Mouse (Mus musculus) neural tube, embryonic 14.5 days (tissue): ENCODE measurements at regions not wholly inside any gene's neighbourhood (a gene's known extent, or its start where the extent isn't known, plus 50 kb on each side); places are given as distances from the start of the nearest gene placed in this dataset.
A peak's percentile ranks its signal among the peaks of the same experiment; 100 is the strongest.

Experiments used
- ATAC-seq: fragments of 200-750 bp; cut with Nextera tagmentation; 2 replicates; pipeline ENCODE4 v1.8.0; 2017; ENCODE audit warnings: low read depth, mild to moderate bottlenecking, moderate TSS enrichment, moderate library complexity
- H3K27ac ChIP-seq: fragments of 300-500 bp; sonication (generic); 2 replicates; pipeline ENCODE4 v1.5.1; 2014; ENCODE audit warnings: low read depth, mild to moderate bottlenecking, control low read depth, low read length, moderate library complexity, mixed read lengths
- H3K27me3 ChIP-seq: fragments of 300-500 bp; sonication (generic); 2 replicates; pipeline ENCODE4 v1.6.1; 2014; ENCODE audit warnings: low read length; ENCODE audit not compliant: control insufficient read depth, insufficient read depth
- H3K36me3 ChIP-seq: fragments of 300-500 bp; sonication (generic); 2 replicates; pipeline ENCODE4 v1.6.1; 2014; ENCODE audit warnings: low read length, mixed read lengths; ENCODE audit not compliant: control insufficient read depth, insufficient read depth
- H3K4me1 ChIP-seq: fragments of 300-500 bp; sonication (generic); 2 replicates; pipeline ENCODE4 v1.6.1; 2014; ENCODE audit warnings: low read length; ENCODE audit not compliant: control insufficient read depth, insufficient read depth
- H3K4me2 ChIP-seq: fragments of 300-500 bp; sonication (generic); 2 replicates; pipeline ENCODE4 v1.6.1; 2014; ENCODE audit warnings: mild to moderate bottlenecking, low read depth, low read length, control low read depth
- H3K4me3 ChIP-seq: fragments of 300-500 bp; sonication (generic); 2 replicates; pipeline ENCODE4 v1.5.1; 2014; ENCODE audit warnings: low read depth, low read length, control low read depth, mixed read lengths
- H3K9ac ChIP-seq: fragments of 300-500 bp; sonication (generic); replicated peaks from 2 replicates; pipeline ENCODE4 v1.6.1; 2014; ENCODE audit warnings: low read depth, mild to moderate bottlenecking, control low read depth, low read length, mixed read lengths
- H3K9me3 ChIP-seq: fragments of 300-500 bp; sonication (generic); 2 replicates; pipeline ENCODE4 v1.6.1; 2016; ENCODE audit warnings: low read length; ENCODE audit not compliant: control insufficient read depth
- WGBS: fragments of 180-500 bp; shearing (Covaris S2); extraction: QIAGEN DNeasy Blood & Tissue Kit; methylation state at CpG from one replicate; pipeline ENCODE4 v1.1.7; 2014; 5-methylcytosine and 5-hydroxymethylcytosine counted together

DNA sequence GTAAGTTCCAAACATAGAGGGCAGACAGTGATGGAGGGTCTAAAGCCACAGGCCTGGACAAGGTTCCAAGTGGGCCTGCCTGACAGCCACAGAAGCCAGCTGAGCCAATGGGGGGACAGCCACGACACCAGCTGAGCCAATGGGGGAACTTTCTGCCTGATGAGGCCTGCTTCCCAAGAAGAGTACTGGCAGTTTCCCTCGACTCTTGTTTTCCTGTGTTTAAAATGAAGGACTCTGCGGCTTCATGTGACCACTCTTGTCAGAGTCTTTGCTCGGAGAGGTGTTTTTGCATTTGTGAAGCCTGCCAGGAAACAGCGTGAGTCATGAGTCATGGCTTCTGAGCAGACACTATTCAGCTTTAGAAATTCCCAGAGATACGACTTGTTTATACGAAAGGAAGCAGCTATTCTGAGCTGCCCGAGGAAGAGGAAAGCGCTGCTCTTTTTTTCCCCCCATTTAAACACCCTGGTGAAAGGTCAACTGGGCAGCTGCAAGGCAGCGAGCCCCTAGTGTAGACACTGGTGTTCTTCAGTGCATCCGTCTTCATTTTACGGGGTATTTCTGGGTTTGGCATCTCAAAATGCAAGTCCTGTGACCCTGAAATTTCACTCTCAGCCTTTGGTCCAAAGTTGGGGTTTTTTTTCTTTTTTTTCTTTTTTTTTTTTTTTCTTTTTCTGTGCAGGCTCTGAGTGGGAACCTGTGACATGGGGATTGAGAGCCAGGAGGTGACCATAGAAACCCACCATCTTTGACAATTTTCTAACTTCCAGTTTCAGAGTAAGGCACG is 183.5 kb upstream of the Klf7 start:
- peak; percentile 73; the same call in 1 of the 2 replicates for ATAC-seq
- Histone ChIP-seq H3K9ac (no peak overlapping the region), H3K27me3 (no peaks in the 10 kb centered on the region), H3K4me3 (no peak overlapping the region), H3K27ac (peak overlapping the region; percentile 24), H3K36me3 (no peaks in the 10 kb centered on the region), H3K4me1 (peaks cover 11% of the 10 kb centered on the region), H3K9me3 (no peaks in the 10 kb centered on the region), H3K4me2 (peak overlapping the region; percentile 18; the same call in 1 of the 2 replicates)
- 22% methylated on average over 13 of the region's 13 CpGs for WGBS

- Histone ChIP-seq H3K27me3 (no peaks in the 10 kb centered on the region), H3K4me1 (peaks cover 7% of the 10 kb centered on the region), H3K36me3 (no peaks in the 10 kb centered on the region), H3K9me3 (no peaks in the 10 kb centered on the region), H3K4me3 (no peak overlapping the region), H3K9ac (no peak overlapping the region), H3K27ac (no peak overlapping the region), H3K4me2 (peak overlapping the region; percentile 11; the same call in 1 of the 2 replicates)
- WGBS = 12% methylated on average over 10 of the region's 10 CpGs
- no peak for ATAC-seq
These were observed 180.8 kb upstream of the Klf7 start for GRCm38 (mm10) chr1:64302833-64303358.

DNA sequence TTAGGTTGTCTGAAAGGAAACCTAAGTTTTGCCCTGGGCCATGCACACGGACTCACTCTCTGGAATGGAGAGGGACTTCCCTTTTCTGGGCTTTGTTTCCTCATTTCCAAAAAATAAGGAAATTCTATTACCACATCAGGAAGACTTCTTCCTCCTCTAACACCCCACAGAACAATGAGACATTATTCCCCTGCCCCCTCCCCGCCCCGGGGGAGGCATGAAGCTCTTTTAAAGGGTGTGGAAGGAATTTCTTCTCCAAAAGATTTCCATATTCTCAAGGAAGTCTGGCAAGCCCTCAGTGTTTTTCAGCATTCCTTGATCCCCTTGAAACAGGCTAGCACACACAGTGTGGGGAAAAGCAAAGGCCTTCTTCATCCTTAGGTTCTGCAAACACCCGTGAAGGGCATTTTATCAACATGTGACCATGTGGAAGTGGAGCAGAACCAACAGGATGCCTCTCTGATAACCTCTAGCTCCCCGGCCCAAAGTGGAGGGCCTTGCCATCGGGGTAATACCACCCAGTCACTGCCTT is 179.5 kb upstream of the Klf7 start:
- Histone ChIP-seq H3K9ac (no peak overlapping the region), H3K27ac (no peak overlapping the region), H3K36me3 (no peaks in the 10 kb centered on the region), H3K9me3 (no peaks in the 10 kb centered on the region), H3K4me3 (no peak overlapping the region), H3K4me2 (no peak overlapping the region), H3K4me1 (peaks cover 5% of the 10 kb centered on the region; the same call in 1 of the 2 replicates), H3K27me3 (no peaks in the 10 kb centered on the region)
- WGBS = 79% methylated on average over 6 of the region's 6 CpGs
- no peak for ATAC-seq

DNA sequence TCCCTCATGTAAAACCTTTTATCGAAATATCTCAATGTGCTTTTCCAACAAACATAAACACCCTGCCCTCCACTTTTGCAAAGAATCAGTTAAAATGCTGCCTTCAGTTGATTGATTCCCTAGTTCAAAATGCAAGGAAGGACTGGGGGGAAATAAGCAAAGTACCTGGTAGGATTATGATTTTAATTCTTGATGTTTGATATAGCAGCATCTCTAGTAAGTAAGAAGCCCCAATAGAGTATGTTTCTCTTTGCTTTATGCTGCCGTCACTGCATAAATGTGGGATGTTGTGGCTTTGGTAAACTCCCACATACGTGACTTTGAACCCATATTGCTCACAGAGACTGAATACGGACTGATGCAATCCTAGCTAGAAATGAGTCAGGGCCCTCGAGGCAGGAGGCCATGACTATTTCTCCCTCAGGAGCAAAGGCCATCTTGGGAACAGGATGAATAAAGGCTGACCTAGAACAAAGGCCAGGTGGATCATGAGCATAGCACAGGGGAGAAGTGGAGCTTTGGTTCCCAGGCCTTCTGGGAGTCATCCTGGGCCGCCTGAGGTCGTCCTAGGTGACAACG is 179.0 kb upstream of the Klf7 start:
- Histone ChIP-seq H3K4me3 (no peak overlapping the region), H3K9ac (no peak overlapping the region), H3K27me3 (no peaks in the 10 kb centered on the region), H3K4me2 (no peak overlapping the region), H3K36me3 (no peaks in the 10 kb centered on the region), H3K4me1 (peaks cover 5% of the 10 kb centered on the region; the same call in 1 of the 2 replicates), H3K9me3 (no peaks in the 10 kb centered on the region), H3K27ac (no peak overlapping the region)
- 83% methylated on average over 8 of the region's 8 CpGs for WGBS
- ATAC-seq = no peak

- no peak for ATAC-seq
- 56% methylated on average over 2 of the region's 2 CpGs for WGBS
- Histone ChIP-seq H3K27me3 (no peaks in the 10 kb centered on the region), H3K9ac (no peak overlapping the region), H3K4me1 (no peaks in the 10 kb centered on the region), H3K36me3 (no peaks in the 10 kb centered on the region), H3K4me3 (no peak overlapping the region), H3K27ac (no peak overlapping the region), H3K9me3 (no peaks in the 10 kb centered on the region), H3K4me2 (no peak overlapping the region)
These were observed 176.9 kb upstream of the Klf7 start for GRCm38 (mm10) chr1:64298950-64299349.

DNA sequence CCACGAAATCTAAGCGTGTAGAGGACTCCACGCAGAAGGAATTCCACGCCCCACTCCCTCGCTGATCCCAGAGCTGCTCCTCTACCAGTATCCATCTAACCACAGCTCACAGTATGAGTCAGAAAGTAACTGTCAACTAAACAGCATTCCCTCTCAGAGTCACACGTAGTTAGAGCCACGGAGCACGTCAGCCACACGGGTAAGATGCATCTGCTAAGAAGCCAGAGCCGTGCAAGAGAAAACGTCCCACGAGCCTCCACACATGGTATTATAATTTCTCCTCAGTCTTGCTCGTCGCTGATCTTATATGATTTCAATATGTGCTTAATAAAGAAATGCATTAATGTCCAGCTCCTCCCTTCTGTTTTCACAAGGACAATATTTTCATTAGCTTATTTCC is 176.1 kb upstream of the Klf7 start:
- no peak overlapping the region for H3K4me2 ChIP-seq
- no peaks in the 10 kb centered on the region for H3K4me1 ChIP-seq
- 78% methylated on average over 14 of the region's 14 CpGs for WGBS

DNA sequence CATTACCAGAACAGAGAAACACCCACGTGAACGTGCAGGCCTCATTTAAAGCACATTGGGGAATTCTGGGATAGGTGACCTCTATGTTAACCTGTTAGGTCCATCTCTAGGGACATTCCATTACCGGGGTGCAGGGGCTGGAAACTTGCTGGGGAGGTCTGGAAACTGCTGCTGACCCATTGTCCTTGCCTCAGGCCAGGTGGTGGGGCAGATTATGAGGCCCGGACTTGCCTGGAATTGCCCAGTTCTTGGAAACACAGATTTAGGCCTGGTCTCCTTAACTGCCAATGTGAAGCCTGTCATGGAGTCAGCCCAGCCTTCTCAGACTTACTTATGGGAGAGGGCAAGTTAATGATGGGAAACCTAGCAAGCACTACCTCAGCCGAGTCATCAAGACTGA is 175.3 kb upstream of the Klf7 start:
- Histone ChIP-seq H3K9me3 (no peaks in the 10 kb centered on the region), H3K4me3 (no peak overlapping the region), H3K4me1 (no peaks in the 10 kb centered on the region), H3K9ac (no peak overlapping the region), H3K4me2 (no peak overlapping the region), H3K36me3 (no peaks in the 10 kb centered on the region), H3K27ac (no peak overlapping the region), H3K27me3 (no peaks in the 10 kb centered on the region)
- WGBS = 81% methylated on average over 5 of the region's 5 CpGs
- no peak for ATAC-seq

More for the DNA sequence above, 176.1 kb upstream of the Klf7 start:
- no peaks in the 10 kb centered on the region for H3K36me3 ChIP-seq
- H3K27me3 ChIP-seq = no peaks in the 10 kb centered on the region
- no peaks in the 10 kb centered on the region for H3K9me3 ChIP-seq
- H3K27ac ChIP-seq = no peak overlapping the region
- H3K4me3 ChIP-seq = no peak overlapping the region
- no peak for ATAC-seq
- H3K9ac ChIP-seq = no peak overlapping the region

- no peak overlapping the region for H3K4me2 ChIP-seq
- H3K27ac ChIP-seq = no peak overlapping the region
- no peak overlapping the region for H3K4me3 ChIP-seq
- H3K9me3 ChIP-seq = no peaks in the 10 kb centered on the region
- no peaks in the 10 kb centered on the region for H3K27me3 ChIP-seq
- no peaks in the 10 kb centered on the region for H3K4me1 ChIP-seq
- ATAC-seq = no peak; the same call in 1 of the 2 replicates
- H3K9ac ChIP-seq = no peak overlapping the region
- WGBS = 14% methylated on average over 6 of the region's 6 CpGs
- no peaks in the 10 kb centered on the region for H3K36me3 ChIP-seq
These were observed 173.4 kb upstream of the Klf7 start for GRCm38 (mm10) chr1:64295512-64295945.

- no peaks in the 10 kb centered on the region for H3K9me3 ChIP-seq
- no peak overlapping the region for H3K9ac ChIP-seq
- no peak overlapping the region for H3K27ac ChIP-seq
- no peak overlapping the region for H3K4me3 ChIP-seq
- no peaks in the 10 kb centered on the region for H3K4me1 ChIP-seq
- H3K27me3 ChIP-seq = no peaks in the 10 kb centered on the region
- 65% methylated on average over 7 of the region's 7 CpGs for WGBS
- no peak overlapping the region for H3K4me2 ChIP-seq
- no peaks in the 10 kb centered on the region for H3K36me3 ChIP-seq
- no peak for ATAC-seq
These were observed 173.0 kb upstream of the Klf7 start for GRCm38 (mm10) chr1:64295051-64295450.
